Mouse (Mus musculus) C2C12 (cell line): ENCODE data around the gene Clec12a.

Source experiments
- CTCF ChIP-seq: IDR thresholded peaks from one replicate; pipeline ENCODE4 v1.5.1; 2011; ENCODE audit not compliant: control insufficient read depth, insufficient read depth, insufficient read length
- MAX ChIP-seq: IDR thresholded peaks from one replicate; pipeline ENCODE4 v1.6.1; 2011; ENCODE audit warnings: mild to moderate bottlenecking, control low read depth
- MYOD1 ChIP-seq: IDR thresholded peaks from one replicate; pipeline ENCODE4 v1.6.1; 2011; ENCODE audit warnings: low read depth; ENCODE audit not compliant: control insufficient read depth, insufficient read length
- MYOG ChIP-seq: IDR thresholded peaks from one replicate; pipeline ENCODE4 v1.6.1; 2011; ENCODE audit not compliant: control insufficient read depth, insufficient read length; ENCODE audit errors: extremely low read depth
- USF1 ChIP-seq: IDR thresholded peaks from one replicate; pipeline ENCODE4 v1.6.1; 2011; ENCODE audit warnings: low read depth, mild to moderate bottlenecking, control low read depth, moderate library complexity

- TF ChIP-seq MYOG = no peak
- no peak for TF ChIP-seq CTCF
- no peak for TF ChIP-seq USF1
- no peak for TF ChIP-seq MAX
- no peak for TF ChIP-seq MYOD1
Observed at GRCm38 (mm10) chr6:129402404-129402803, 59.9 kb downstream of the Clec12a start.
